Mouse (Mus musculus): Measurements from ENCODE around the gene Slc29a3. TPM values are rescaled to one million over a fixed set of nuclear protein-coding genes. Genes with fewer than 3 reads are reported as not detected.
"Not testable (repeated sequence)": the region's sequence is repeated elsewhere in the genome, so short reads cannot be mapped to it uniquely, and the experiment has no call there.

The Slc29a3 gene
- total RNA-seq, 4 experiments from 2014 or later = 41.8 to 74.3 (median 57.3) TPM

DNA sequence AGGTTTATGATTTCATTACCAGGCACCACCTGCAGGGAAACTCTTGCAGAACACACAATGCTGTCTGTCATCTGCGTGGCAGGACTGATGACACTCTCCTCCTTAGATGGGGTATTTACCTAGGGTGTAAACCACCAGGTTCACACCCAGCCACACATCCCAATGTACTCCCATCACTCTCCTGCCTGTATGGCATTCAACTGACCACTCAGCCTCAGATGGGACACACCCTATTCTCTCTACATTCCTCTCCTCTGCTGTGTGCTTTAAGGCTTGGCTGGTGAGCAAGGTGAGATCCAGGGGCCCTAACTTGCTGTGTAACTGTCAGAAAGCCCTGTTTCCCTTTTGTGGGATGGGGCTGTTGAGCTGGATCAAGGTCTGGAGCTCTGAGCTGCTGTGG is 9.5 kb upstream of the Slc29a3 start:
- no peak for DNase-seq

DNA sequence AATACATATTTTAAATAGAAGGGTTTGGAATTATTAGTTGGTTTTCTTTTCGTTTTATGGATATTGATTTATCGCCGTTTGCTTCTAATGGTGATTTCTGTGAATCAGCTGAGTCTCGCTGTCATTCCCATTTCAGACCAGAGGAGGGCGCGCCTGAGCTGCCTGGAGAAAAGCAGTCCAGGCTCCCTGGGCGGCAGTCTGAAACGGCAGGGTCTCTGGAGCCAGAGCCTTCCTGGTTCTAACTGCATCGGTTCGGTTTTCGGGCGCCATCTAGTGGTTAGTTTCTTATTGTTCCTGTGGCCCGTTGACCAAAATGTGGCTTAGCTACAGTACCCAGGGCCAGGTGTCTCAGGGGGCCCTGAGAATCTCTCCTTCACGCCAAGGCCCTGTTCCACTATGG is 7.8 kb upstream of the Slc29a3 start:
- DNase-seq = peak; percentile 85

DNA sequence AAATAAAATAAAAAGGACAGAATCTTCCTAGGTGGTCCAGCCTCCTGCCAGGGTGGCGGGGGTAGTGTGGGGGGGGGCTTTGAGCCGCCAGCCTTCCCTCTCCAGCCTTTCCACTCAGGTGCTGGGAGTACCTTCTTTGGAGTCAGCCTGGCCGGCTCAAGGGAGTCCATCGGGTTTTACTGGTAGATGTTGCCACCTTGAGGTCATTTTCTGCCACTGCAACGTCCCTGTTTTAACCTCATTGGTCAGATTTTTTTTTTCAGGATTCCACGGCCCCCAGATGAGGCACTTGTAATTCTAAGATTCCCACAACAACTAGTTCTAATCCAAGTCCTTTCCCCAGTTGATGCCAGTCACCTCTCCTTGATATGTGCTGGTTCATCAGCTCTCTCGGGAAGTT is 4.4 kb upstream of the Slc29a3 start:
- no peak for DNase-seq

DNA sequence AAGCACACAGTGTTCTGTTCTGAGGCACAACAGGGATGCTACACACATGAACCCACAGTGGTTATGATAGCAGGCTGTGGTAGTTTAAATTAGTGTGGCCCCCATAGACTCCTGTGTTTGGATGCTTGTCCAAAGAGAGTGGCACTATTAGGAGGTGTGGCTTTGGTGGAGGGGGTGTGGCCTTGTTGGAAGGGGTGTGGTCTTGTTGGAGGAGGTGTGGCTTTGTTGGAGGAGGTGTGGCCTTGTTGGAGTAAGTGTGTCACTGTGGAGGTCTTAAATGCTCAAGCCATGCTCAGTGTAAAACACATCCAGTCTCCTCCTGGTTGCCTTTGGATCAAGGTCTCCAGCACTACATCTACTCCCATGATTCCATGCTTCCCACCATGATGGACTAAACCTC is 3.6 kb upstream of the Slc29a3 start:
- DNase-seq = no peak

DNA sequence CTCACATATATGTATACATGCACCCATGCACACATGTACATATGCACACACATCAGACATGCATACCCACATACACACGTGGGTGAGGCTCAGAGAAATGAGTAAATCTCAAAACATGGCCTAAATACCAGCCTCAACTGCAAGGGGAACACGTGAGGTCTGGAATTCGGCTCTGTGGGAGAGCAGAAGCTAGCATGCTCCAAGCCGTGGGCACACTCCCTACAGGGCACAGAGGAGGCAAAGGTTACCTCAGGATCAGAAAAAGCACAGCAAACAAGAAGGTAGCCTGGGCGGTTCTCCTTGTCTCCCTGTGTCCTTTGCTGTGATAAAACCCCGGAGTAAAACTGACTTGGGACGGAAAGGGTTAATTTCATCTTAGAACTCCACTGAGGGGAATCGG is 1.3 kb upstream of the Slc29a3 start:
- DNase-seq = no peak

DNA sequence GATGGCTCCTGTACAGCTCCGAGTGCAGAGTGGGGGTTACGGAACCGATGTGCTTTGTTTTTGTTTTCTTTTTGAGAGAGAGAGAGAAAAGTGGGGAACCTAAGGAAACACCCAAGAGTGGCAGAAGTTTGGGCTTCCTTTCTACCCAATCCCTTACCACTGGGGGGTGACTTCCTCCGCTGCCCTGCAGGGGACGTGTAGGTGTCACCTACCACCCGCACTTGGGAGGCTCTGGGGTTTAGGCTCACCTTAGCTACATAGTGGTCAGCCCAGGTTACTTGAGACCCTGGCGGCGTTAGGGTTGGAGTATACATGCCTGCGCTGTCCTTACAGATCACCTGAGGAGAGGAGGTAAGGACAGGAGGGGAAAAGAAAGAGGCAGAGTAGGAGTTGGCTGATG is 667 bp upstream of the Slc29a3 start:
- DNase-seq = no peak

DNA sequence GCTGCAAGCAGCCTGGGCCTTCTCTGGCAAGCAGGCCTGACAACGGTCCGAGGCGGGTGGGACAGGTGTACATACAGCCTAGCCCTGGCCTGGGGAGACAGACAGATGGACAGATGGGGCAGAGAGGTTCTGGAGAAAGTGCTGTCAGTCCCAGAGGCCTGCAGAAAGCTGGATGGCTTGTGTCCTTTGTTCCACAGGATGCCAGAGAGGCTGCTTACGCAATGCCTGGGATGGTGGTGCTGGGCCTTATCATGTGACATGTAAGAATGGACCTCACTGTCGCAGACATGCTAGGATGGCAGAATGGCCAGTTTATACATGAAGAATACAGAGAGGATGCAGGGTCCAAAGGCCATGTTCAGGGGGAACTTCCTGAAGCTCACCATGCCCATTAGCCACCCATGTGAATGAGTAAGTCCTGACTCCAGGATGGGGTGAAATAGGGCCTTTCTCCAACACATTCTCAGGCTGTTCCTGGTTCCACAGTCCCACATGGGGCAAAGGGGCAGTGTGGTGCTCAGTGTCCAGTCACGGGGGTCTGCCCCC is 4.9 kb downstream of the Slc29a3 start:
- no peak for DNase-seq

DNA sequence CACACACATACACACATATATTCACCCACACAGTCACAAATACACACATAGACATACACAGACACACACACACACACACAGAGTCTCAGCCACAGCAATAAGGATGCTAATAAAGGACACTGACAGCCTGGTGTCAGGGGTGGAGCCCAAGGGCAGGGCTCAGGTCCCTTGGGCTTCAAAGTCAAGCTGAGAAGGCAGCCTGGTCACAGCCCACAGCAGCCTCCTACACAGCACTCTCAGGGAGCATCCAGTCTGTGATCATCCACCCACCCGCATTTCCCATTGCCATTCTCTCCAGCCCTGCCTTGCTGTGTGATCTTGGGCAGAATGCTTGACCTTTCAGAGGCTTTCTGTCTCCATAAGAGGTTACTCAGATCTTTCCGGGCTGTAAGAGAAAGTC is 6.1 kb downstream of the Slc29a3 start:
- DNase-seq = no peak

DNA sequence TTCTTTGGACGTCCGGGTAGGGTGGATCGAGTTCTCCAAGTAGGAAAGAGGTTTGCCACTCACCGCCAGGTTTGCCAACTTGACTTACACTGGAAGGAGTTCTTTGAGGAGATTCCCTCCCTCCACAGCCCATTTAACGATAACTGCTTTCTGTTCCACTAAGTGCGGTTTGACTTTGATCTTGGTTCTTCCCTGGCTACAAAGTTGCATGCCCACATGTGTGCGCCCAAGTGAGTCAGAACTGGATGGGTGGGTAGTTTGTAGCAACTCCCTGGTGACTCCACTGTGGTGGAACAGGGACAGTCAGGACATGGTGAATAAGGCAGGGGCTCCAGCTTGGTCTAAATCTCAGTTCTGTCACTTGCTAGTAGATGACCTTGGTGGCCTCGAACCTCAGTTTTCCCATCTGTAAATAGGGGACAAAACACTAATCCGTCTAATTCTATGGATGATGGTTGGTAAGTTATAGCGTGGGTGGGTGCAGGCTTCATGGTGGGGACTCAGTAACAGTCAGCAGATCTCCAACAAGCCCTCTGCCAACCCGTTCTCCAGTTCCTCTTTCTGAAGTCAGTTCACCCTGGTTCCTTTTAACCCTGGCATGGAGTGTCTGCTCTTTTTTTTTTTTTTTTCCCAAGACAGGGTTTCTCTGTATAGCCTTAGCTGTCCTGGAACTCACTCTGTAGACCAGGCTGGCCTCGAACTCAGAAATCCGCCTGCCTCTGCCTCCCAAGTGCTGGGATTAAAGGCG is 7.9 kb downstream of the Slc29a3 start:
- DNase-seq = no peak

DNA sequence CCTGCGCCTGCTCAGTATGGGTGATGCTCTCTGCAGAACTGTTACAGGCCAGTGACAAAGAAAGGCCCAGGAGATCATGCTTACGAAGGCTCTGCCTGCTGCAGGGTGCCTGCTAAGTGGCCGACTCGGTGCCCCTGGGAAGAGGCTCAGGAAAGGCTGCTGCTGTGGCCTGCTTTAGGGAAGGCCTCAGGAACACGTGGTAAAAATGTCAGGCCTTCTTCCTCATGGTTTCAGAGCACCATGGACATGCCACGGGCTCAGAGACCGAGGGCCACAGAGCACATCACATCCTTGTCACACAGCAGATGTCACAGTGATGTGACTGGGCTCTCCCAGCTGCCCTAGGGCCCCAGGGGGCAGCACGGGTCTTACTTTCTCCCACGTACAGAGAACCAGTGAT is 8.9 kb downstream of the Slc29a3 start:
- DNase-seq = no peak

DNA sequence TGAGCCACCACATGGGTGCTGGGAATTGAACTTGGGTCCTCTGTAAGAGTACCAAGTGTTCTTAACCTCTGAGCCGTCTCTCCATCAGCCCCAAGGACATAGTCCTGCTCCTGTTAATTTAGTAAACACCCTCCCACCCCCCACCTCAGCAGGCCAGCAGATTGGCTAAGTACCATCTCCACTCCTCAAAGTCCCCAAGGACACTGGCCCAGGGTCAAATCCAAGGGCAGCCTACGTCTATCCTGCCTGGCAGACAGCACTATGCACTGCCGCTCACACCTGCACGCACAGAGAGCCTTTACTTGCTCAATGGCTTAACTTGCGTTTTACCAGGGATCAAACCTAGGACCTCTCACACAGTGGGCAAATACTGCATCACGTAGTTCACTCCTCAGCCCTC is 9.7 kb downstream of the Slc29a3 start:
- peak; percentile 63 for DNase-seq

DNA sequence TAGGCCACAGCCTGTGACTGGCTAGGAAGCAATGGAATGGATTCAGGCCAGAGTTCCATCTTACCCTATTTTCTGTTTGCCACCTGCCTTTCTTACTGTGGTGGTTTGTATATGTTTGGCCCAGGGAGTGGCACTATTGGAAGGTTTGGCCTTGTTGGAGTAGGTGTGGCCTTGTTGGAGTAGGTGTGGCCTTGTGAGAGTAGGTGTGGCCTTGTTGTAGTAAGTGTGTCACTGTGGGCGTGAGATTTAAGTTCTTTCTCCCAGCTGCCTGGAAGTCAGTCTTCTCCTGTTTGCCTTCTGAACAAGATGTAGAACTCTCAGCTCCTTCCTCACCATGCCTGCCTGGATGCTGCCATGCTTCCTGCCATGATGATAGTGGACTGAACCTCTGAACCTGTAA is 10.3 kb downstream of the Slc29a3 start:
- DNase-seq = not testable (repeated sequence)

DNA sequence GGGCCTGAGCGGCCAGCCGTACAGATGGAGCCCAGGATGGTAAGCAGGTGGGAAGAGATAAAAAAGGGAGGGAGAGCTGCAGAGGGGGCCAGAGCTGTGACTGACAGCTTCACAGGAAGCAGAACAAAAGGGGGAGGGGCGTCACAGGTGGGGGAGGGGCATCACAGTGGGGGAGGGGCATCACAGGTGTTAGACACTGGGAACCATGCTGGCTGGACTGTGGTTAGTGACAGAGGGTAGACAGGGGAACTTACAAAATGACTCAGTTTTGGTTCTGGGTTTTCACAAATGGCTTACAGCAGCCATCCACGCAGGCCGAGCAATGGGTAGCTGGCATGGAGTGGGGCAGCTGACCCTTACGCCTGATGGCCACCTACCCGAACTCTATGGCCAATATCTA is 11.2 kb downstream of the Slc29a3 start:
- DNase-seq = no peak

DNA sequence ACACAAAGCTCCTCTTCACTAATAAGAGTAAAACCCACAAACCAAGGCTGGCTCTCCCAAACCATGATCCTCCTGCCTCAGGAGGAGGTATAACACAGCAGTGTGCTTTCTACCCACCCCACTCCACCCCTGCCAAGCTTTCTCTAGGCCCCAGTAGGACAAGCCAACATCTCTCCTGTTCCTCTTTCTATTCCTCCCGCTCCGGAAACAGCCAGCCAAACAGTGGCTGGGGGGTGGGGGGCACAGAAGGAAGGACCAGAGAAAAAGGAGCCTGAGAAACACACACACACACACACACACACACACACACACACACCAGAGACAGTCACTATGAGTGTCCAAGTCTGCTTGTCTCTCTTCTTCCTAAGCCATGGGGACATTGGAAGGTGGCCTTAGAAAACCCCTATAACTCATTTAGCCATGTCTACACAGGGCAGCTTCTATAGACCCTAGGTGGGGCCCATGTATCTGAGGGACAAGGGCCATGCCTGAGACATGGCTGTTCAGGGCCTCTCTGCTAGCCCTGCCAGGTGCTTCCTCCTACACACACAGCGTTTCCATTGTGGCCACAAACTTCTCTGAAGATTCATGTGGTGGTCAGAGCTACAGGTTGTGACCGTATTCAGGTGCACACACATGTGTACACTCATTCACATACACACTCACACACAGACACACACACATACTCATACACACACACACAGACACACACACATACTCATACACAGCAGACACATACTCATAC is 12.8 kb downstream of the Slc29a3 start:
- no peak for DNase-seq

DNA sequence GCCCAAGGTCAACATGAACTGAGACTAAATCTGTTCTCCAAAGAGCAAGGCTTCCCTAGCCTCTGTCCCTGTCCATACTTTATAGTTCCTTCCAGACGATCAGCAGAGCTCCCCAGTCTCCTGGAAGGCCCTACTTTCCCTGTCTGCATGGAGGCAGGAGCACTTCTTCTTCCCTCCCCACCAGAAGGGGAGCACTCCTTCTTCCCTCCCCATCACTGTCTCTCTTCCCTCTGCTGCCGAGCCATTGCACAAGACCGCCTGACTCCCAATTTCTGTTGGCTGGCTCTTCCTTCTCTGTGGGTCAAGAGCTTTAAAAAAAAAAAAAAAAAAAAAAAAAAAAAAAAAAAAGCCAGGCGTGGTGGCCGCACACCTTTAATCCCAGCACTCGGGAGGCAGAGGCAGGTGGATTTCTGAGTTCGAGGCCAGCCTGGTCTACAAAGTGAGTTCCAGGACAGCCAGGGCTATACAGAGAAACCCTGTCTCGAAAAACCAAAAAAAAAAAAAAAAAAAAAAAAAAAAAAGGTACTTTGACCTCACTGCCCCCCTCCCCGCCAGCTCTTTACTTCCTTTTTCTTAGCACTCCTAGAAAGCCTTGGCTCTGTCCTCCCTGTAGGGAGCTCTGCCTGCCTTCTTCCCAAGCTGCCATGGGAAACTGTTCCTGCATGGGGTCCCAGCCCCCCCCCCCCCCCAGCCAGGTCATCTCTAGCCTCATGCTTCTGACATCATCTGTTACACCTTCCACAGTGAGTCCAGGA is 14.5 kb downstream of the Slc29a3 start:
- DNase-seq = no peak

DNA sequence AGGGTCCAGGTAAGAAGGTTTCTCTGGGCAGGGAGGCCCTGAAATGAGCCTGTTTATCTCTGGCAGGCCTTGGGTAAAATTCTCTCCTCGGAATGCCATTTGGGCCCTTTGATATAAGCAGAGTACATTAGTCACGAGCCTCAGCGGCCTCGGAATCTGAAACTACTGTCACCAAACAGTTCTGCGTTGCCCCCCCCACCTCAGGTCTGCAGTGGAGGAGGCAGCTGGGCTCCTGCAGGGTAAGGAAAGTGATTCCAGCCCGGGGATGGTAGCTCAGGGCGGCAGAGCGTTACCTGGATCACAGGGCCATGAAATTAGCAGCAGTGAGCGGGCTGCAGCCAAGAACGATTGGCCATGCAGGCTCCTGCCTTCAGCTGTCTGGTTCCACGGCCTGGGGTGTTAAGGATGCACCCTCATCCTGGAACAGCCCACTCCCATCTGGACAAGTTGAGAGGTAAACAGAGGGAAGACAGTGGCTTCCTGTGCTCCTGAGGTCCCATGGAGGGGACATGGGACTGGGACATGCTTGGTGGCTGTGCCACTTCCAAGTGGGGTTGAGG is 15.3 kb downstream of the Slc29a3 start:
- peak; percentile 65 for DNase-seq

DNA sequence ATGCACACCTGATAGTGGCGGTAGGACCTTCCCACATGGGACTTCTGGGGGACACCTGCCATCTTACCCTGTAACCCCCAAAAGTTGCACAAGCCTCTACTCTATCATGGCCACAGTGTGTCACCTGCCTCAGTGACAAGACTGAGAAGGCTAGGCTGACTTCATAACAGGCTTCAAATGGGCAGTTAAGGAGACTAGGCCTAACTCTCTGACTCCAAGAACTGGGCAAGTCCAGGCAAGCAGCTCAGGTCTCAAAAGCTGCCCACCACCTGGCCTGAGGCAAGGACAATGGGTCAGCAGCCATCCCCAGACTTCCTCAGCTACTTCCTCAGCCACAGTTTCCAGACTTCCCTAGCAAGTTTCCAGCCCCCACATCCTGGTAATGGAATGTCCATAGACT is 16.9 kb downstream of the Slc29a3 start:
- DNase-seq = no peak

DNA sequence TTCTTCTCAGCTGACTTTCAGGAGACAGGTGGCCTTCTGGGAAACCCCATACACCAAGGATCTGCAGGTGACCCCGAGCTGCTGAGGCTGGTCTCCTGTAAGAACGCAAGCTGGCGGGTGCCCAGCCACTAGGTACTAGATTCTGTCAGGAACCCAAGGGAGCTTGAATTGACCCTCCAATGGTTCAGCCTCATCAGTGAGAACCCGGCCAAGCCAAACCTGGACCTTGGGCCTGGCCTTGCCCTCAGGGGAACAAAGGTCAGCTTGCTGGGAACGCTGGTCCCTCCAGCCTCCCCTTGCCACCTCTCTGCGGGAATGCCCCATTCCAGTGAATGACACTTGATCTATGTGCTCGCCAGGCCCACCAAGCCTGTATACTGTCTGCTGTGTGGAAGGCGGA is 19.1 kb downstream of the Slc29a3 start:
- no peak for DNase-seq

DNA sequence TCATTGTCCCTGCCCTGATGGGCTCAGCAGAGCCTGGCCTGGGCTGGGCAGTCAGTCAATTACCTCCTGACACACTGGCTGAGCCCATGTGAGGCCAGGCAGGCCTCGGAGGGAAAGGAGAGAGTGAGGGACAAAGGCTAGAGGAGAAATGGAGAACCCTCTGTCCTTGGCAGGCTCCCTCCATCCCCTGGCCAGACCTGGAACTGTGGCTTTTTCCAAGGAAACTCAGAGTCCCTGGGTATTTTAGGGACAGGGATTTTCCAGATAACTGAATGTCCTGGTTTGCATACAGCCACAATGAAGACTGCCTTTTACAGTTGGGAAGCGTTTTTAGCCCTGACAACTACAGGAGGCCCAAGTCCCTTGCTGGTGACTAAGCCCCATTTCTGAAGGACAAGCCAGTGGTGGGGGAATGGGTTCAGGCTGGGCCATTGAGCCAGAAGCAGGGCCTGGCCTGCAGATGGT is 20.2 kb downstream of the Slc29a3 start:
- peak; percentile 68 for DNase-seq

DNA sequence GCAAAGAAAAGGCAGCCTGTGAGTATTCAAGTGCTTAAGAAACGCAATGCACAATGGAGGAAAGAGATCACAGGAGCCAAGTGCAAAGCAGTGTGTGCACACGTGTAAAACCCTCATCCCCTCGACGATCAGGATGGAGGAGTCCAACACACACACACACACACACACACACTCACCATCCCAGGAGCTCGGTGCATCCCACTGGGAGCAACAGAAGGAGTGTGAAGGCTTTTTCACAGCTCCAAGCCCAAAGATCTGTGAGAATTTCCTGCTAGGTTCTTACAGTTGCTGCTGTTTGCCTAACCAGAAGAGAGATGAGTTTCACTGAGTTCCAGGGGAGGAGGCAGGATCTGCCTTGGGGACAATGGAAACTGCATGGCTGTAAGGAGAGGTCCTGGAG is 20.9 kb downstream of the Slc29a3 start:
- no peak for DNase-seq

DNA sequence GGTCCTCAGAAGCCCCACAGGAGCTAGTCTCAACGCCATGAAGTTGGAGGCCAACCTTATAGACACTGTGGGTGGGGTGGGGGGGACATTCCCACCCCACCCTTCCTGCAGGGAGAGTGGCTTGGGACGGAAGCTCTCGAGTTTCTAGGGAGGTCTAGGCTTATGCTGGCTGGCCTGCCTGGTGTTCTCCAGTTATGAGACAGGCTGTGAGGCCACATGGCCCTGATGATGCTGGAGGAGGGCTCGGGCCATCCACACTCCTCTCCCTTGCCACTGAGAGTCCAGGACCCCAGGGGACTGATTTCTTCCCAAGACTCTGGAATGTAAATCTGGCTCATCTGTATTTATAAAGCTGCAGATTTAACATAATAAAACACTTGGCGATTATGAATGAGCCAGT is 25.3 kb downstream of the Slc29a3 start:
- DNase-seq = no peak

DNA sequence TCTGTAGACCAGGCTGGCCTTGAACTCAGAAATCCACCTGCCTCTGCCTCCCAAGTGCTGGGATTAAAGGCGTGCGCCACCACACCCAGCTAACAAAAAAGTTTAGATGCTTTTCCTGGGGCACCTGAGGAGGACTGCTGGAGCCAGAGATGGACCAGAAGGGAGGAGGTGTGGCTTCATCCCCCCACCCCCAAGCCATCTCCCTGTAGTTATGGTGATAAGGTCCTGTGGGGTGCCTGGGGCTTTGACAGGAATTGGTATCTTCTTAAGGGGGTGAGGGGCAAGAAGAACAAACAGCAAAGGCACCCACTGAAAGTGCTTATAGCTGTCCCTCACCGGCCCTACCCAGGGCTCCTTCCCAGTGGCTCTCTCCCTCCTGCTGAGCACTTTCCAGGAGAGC is 25.7 kb downstream of the Slc29a3 start:
- no peak for DNase-seq

DNA sequence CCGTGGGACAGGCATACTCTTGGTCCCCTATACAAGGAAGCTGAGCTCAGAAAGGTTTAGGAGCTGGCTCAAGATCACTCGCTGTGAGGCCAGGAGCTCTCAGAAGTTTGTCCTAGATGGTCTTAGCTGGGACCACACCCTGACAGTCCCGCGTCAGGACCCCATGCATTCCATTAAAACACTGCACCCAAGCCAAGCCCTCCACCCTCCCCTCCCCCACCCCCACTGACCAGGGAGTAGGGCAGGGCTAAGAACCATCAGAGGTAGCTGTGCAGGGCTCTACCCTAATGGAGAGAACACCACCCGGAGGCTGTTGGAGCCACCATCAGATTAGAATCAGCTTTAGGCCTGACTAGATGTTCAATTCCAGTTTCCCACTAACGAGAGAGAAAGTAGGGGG is 28.1 kb downstream of the Slc29a3 start:
- DNase-seq = no peak

Data from adrenal gland, adult 8-10 months (tissue).